Mouse (Mus musculus): ENCODE results near the gene Hoxd13. TPM values are rescaled to one million over a fixed set of nuclear protein-coding genes. Genes with fewer than 3 reads are reported as not detected.

Hoxd13 gene
- polyA plus RNA-seq, 1 experiment from 2014 or later, result not detected

DNA sequence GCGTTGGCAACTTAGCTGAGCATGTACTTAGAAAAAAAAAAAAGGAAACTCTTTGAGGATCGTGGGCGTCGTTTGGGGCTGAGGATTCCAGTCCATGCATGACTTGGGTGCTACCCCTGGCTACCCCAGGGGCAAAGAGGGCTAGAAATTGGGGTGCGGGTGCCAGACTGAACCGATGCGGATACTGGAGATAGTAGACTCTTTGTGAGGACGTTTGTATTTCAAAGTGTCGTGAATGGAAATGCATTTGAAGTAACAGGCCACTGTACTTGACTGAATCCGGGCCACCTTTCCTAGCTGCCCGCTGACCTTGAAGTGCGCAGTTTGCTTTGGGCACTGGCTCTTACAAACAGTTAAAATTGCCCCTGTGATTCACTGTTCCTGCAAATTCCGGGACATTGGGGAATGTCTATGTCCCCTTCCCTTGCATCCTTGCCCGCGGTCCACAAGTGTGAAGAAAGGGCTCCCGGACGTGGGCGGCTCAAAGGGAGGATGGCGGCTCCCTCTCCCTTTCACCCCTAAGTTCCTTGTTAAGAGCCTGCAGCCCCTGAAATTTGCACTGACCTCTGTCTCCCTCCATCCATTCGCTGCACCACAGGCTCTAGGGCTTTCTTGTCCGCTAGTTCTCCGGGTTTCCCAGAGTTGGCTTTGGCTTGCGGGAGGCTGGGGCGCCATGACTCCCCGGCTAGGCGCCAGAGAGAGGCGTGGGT, 19.0 kb downstream of the Hoxd13 start:
- no peaks in the 10 kb centered on the region for H3K36me3 ChIP-seq (ENCODE audit: control insufficient read depth, insufficient read depth)
- 0 out of 2 replicates have a peak overlapping the region, but pooled peaks have one; percentile 9 for H3K4me3 ChIP-seq (ENCODE audit: low read depth, low read length)
- no peaks in the 10 kb centered on the region for H3K9me3 ChIP-seq (ENCODE audit: control insufficient read depth)
- peaks cover 97% of the 10 kb centered on the region for H3K27me3 ChIP-seq (replicated peaks; ENCODE audit: control insufficient read depth, insufficient read depth, low read length)
- TF ChIP-seq CTCF (IDR thresholded peaks at IDR 0.05; ENCODE audit: low read depth), result no peak
- H3K9ac ChIP-seq (ENCODE audit: low read depth, low read length), result no peak overlapping the region
- H3K4me2 ChIP-seq (replicated peaks; ENCODE audit: low read depth), result no peak overlapping the region
- no peaks in the 10 kb centered on the region for H3K4me1 ChIP-seq (replicated peaks; ENCODE audit: control insufficient read depth, insufficient read depth, low read length)
- ATAC-seq, result no peak
- no peak overlapping the region for H3K27ac ChIP-seq (ENCODE audit: low read depth, low read length)
- WGBS, result 2% methylated on average over 27 of the region's 27 CpGs

DNA sequence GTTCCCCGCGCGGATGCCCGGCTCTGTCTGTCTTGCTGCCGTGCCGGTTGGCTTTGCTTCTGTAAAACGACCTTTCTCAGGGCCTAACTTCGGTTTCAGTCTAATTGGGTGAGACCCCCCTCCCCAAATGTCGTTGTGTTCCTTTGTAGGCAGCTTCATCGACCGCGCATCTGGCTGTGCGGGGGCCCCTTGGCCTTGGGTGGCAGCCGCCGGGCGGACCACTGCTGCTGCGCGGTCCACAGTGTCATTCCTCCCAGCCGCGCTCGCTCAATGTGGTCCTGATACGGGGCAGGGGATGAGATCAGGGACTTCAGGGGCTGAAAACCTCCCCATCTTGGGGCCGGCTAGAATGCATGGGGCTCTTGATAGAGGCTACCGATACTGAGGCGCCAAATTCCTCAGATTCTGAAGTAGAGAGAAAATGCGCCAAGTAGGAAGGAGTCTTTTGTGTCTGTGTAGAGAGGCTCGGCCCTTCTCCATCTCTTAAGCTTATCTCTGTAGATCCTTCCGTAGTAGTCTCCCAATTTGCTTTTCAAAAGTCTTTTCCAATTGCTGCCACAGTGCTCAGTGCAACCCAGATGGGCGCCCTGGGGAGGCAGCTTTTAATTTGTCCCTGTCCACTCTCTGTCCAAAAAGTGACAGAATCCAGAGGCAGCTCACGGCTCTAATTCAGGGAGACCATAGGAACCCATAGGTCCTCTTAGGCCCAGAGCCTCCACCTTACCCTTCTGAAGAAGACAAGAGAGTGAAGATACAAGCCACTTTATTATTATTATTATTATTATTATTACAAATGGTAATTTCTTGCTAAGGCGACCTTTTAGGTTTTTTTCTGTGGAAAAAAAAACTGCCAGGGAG, 19.8 kb downstream of the Hoxd13 start:
- no peak for TF ChIP-seq CTCF (IDR thresholded peaks at IDR 0.05; ENCODE audit: low read depth)
- Histone ChIP-seq H3K9ac (ENCODE audit: low read depth, low read length) (no peak overlapping the region), H3K4me3 (ENCODE audit: low read depth, low read length) (no peak overlapping the region), H3K27ac (ENCODE audit: low read depth, low read length) (no peak overlapping the region), H3K4me2 (replicated peaks; ENCODE audit: low read depth) (no peak overlapping the region), H3K36me3 (ENCODE audit: control insufficient read depth, insufficient read depth) (no peaks in the 10 kb centered on the region), H3K4me1 (replicated peaks; ENCODE audit: control insufficient read depth, insufficient read depth, low read length) (no peaks in the 10 kb centered on the region), H3K27me3 (replicated peaks; ENCODE audit: control insufficient read depth, insufficient read depth, low read length) (peaks cover 97% of the 10 kb centered on the region), H3K9me3 (ENCODE audit: control insufficient read depth) (no peaks in the 10 kb centered on the region)
- ATAC-seq, result no peak
- WGBS, result 3% methylated on average over 31 of the region's 31 CpGs

- Histone ChIP-seq H3K36me3 (ENCODE audit: control insufficient read depth, insufficient read depth) (no peaks in the 10 kb centered on the region), H3K4me2 (replicated peaks; ENCODE audit: low read depth) (no peak overlapping the region), H3K27me3 (replicated peaks; ENCODE audit: control insufficient read depth, insufficient read depth, low read length) (peaks cover 97% of the 10 kb centered on the region), H3K27ac (ENCODE audit: low read depth, low read length) (no peak overlapping the region), H3K9me3 (ENCODE audit: control insufficient read depth) (no peaks in the 10 kb centered on the region), H3K4me1 (replicated peaks; ENCODE audit: control insufficient read depth, insufficient read depth, low read length) (no peaks in the 10 kb centered on the region), H3K9ac (ENCODE audit: low read depth, low read length) (no peak overlapping the region), H3K4me3 (ENCODE audit: low read depth, low read length) (0 out of 2 replicates have a peak overlapping the region, but pooled peaks have one; percentile 1)
- no peak for ATAC-seq
- WGBS, result 5% methylated on average over 12 of the region's 12 CpGs
- TF ChIP-seq CTCF (IDR thresholded peaks at IDR 0.05; ENCODE audit: low read depth), result no peak
Observed at GRCm38 (mm10) chr2:74688795-74689573, 20.9 kb downstream of the Hoxd13 start.

DNA sequence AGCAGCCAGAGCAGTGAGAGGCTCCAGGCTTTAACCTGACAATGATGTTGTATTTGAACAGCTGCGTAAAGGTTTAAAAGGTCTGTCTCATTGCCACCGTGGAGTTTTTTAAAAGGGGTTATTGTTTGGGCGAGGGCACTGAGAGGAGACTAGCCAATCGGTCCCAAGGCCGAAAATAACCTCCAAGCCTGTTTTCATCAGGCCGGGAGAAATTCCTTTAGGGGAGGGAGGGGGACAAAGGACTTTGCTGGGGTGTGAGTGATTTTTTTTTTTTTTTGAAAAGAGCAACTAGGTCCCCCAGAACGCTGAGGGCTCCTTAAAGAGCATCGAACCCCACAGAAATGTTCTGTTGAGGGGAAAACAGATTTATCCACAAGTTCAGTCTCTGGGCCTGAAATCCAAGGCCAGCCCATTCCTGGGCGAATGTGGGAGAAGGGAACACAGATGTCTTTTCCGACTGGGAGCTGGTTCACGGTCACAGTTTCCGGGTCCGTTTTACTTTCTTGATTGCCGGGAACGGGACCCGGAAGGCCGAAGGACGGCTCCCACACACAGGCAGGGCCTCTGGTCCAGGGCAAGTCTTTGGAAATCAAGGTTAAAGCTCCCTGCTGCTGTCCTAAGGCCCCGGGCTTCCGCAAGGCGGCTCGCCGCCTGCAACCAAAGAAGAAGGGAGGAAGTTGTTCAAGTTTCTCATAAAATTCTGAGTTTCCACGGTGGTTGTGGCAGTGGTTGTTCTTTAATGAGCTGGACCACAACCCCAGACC, 21.6 kb downstream of the Hoxd13 start:
- TF ChIP-seq CTCF (IDR thresholded peaks at IDR 0.05; ENCODE audit: low read depth), result no peak
- Histone ChIP-seq H3K9ac (ENCODE audit: low read depth, low read length) (no peak overlapping the region), H3K27ac (ENCODE audit: low read depth, low read length) (no peak overlapping the region), H3K36me3 (ENCODE audit: control insufficient read depth, insufficient read depth) (no peaks in the 10 kb centered on the region), H3K4me2 (replicated peaks; ENCODE audit: low read depth) (no peak overlapping the region; the same call in 1 of the 2 replicates), H3K4me1 (replicated peaks; ENCODE audit: control insufficient read depth, insufficient read depth, low read length) (no peaks in the 10 kb centered on the region), H3K27me3 (replicated peaks; ENCODE audit: control insufficient read depth, insufficient read depth, low read length) (peaks cover 97% of the 10 kb centered on the region), H3K9me3 (ENCODE audit: control insufficient read depth) (no peaks in the 10 kb centered on the region), H3K4me3 (ENCODE audit: low read depth, low read length) (0 out of 2 replicates have a peak overlapping the region, but pooled peaks have one; percentile 1)
- ATAC-seq, result no peak
- WGBS, result 2% methylated on average over 24 of the region's 24 CpGs

DNA sequence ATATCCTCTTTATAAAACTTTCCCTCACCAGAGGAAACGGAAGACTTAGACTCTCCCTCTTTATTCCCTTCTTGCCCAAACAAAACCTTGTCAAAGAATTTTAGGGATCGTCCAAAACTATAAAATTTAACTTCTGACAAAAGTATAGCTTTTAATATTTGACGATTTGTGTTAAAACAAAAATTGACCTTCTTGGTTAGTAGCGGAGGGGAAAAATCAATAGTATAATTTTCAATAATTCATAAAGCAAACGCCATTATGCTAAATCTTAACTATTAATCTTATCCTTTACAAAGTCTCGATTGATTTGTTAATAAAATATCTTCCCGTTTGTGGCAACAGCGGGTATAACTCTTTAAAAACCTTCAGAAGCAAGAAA, 22.2 kb downstream of the Hoxd13 start:
- no peak for TF ChIP-seq CTCF (IDR thresholded peaks at IDR 0.05; ENCODE audit: low read depth)
- no peak for ATAC-seq
- H3K9ac ChIP-seq (ENCODE audit: low read depth, low read length), result no peak overlapping the region
- peaks cover 97% of the 10 kb centered on the region for H3K27me3 ChIP-seq (replicated peaks; ENCODE audit: control insufficient read depth, insufficient read depth, low read length)
- H3K9me3 ChIP-seq (ENCODE audit: control insufficient read depth), result no peaks in the 10 kb centered on the region
- H3K27ac ChIP-seq (ENCODE audit: low read depth, low read length), result no peak overlapping the region
- H3K36me3 ChIP-seq (ENCODE audit: control insufficient read depth, insufficient read depth), result no peaks in the 10 kb centered on the region
- no peaks in the 10 kb centered on the region for H3K4me1 ChIP-seq (replicated peaks; ENCODE audit: control insufficient read depth, insufficient read depth, low read length)
- 9% methylated on average over 8 of the region's 8 CpGs for WGBS
- H3K4me2 ChIP-seq (replicated peaks; ENCODE audit: low read depth), result no peak overlapping the region
- no peak overlapping the region for H3K4me3 ChIP-seq (ENCODE audit: low read depth, low read length)
